Mouse (Mus musculus): Measurements from ENCODE around the gene Ccdc177. TPM values are rescaled to one million over a fixed set of nuclear protein-coding genes. Genes with fewer than 3 reads are reported as not detected.

Gene Ccdc177
- polyA plus RNA-seq (2015; fragmentation: Nextera tagmentation; extraction: Ambion mirVana): 5.9 and 6.6 TPM in 2 replicates

GRCm38 (mm10) chr12:80760396-80760801, at the start of gene Ccdc177:
Gene Ccdc177 (minus strand): TSS chr12:80760687.
- H3K4me3 ChIP-seq: peak within 1 kb of the TSS; percentile 70
- WGBS: under 1% methylated on average over 24 of the region's 24 CpGs
- peak; percentile 77 for ATAC-seq (replicated peaks)

GRCm38 (mm10) chr12:80810005-80810404, 49.5 kb upstream of the Ccdc177 start:
- ATAC-seq (replicated peaks): no peak
- Histone ChIP-seq H3K9ac (no peak overlapping the region), H3K4me3 (no peak overlapping the region), H3K4me1 (peaks cover 3% of the 10 kb centered on the region; the same call in 1 of the 2 replicates), H3K9me3 (no peaks in the 10 kb centered on the region), H3K27me3 (replicated peaks) (no peaks in the 10 kb centered on the region), H3K27ac (no peak overlapping the region), H3K4me2 (no peak overlapping the region), H3K36me3 (replicated peaks) (no peaks in the 10 kb centered on the region)
- 91% methylated on average over 2 of the region's 2 CpGs for WGBS

More at GRCm38 (mm10) chr12:80760396-80760801, at the start of gene Ccdc177:
- peak within 1 kb of the TSS; percentile 94 for H3K9ac ChIP-seq
- H3K4me1 ChIP-seq: peaks cover 25% of the 10 kb centered on the region
- peak within 1 kb of the TSS; percentile 79 for H3K4me2 ChIP-seq
- peaks cover 20% of the 10 kb centered on the region for H3K9me3 ChIP-seq
- H3K27me3 ChIP-seq (replicated peaks): no peaks in the 10 kb centered on the region
- H3K36me3 ChIP-seq (replicated peaks): peaks cover 35% of the 10 kb centered on the region
- peak within 1 kb of the TSS; percentile 98 for H3K27ac ChIP-seq

GRCm38 (mm10) chr12:80807451-80808085, 47.1 kb upstream of the Ccdc177 start:
- Histone ChIP-seq H3K4me2 (no peak overlapping the region), H3K9ac (no peak overlapping the region), H3K4me1 (peaks cover 13% of the 10 kb centered on the region), H3K27me3 (replicated peaks) (no peaks in the 10 kb centered on the region), H3K9me3 (no peaks in the 10 kb centered on the region), H3K27ac (no peak overlapping the region), H3K4me3 (no peak overlapping the region), H3K36me3 (replicated peaks) (no peaks in the 10 kb centered on the region)
- WGBS: 35% methylated on average over 2 of the region's 2 CpGs
- ATAC-seq (replicated peaks): no peak

- no peak for ATAC-seq (replicated peaks)
- no peaks in the 10 kb centered on the region for H3K27me3 ChIP-seq (replicated peaks)
- no peak overlapping the region for H3K9ac ChIP-seq
- H3K4me1 ChIP-seq: peaks cover 13% of the 10 kb centered on the region
- WGBS: 93% methylated on average over 6 of the region's 6 CpGs
- no peak overlapping the region for H3K4me3 ChIP-seq
- no peak overlapping the region for H3K4me2 ChIP-seq
- H3K9me3 ChIP-seq: no peaks in the 10 kb centered on the region
- no peaks in the 10 kb centered on the region for H3K36me3 ChIP-seq (replicated peaks)
- no peak overlapping the region for H3K27ac ChIP-seq
Observed at GRCm38 (mm10) chr12:80804861-80805428, 44.5 kb upstream of the Ccdc177 start.

- no peak for ATAC-seq (replicated peaks)
- no peaks in the 10 kb centered on the region for H3K27me3 ChIP-seq (replicated peaks)
- H3K36me3 ChIP-seq (replicated peaks): no peaks in the 10 kb centered on the region
- no peaks in the 10 kb centered on the region for H3K9me3 ChIP-seq
- WGBS: 62% methylated on average over 3 of the region's 3 CpGs
- no peak overlapping the region for H3K4me3 ChIP-seq
- H3K9ac ChIP-seq: no peak overlapping the region
- 0 out of 2 replicates have a peak overlapping the region, but pooled peaks have one; percentile 2 for H3K27ac ChIP-seq
- peaks cover 13% of the 10 kb centered on the region for H3K4me1 ChIP-seq
- no peak overlapping the region for H3K4me2 ChIP-seq
Observed at GRCm38 (mm10) chr12:80803924-80804323, 43.4 kb upstream of the Ccdc177 start.

- Histone ChIP-seq H3K4me3 (no peak overlapping the region), H3K4me2 (no peak overlapping the region), H3K9ac (no peak overlapping the region), H3K27me3 (replicated peaks) (no peaks in the 10 kb centered on the region), H3K36me3 (replicated peaks) (no peaks in the 10 kb centered on the region), H3K9me3 (no peaks in the 10 kb centered on the region), H3K4me1 (peaks cover 10% of the 10 kb centered on the region; the same call in 1 of the 2 replicates), H3K27ac (no peak overlapping the region)
- 98% methylated on average over 1 of the region's 1 CpGs for WGBS
- ATAC-seq (replicated peaks): no peak
Observed at GRCm38 (mm10) chr12:80801443-80801842, 41.0 kb upstream of the Ccdc177 start.

- no peaks in the 10 kb centered on the region for H3K27me3 ChIP-seq (replicated peaks)
- H3K4me3 ChIP-seq: no peak overlapping the region
- H3K4me2 ChIP-seq: no peak overlapping the region
- peaks cover 12% of the 10 kb centered on the region for H3K4me1 ChIP-seq
- H3K9ac ChIP-seq: no peak overlapping the region
- ATAC-seq (replicated peaks): no peak
- no peaks in the 10 kb centered on the region for H3K36me3 ChIP-seq (replicated peaks)
- WGBS: 98% methylated on average over 3 of the region's 3 CpGs
- no peaks in the 10 kb centered on the region for H3K9me3 ChIP-seq
- H3K27ac ChIP-seq: no peak overlapping the region
Observed at GRCm38 (mm10) chr12:80800156-80800555, 39.7 kb upstream of the Ccdc177 start.

GRCm38 (mm10) chr12:80798271-80798670, 37.8 kb upstream of the Ccdc177 start:
- no peak overlapping the region for H3K4me3 ChIP-seq
- no peaks in the 10 kb centered on the region for H3K27me3 ChIP-seq (replicated peaks)
- H3K4me1 ChIP-seq: peaks cover 8% of the 10 kb centered on the region; the same call in 1 of the 2 replicates
- H3K36me3 ChIP-seq (replicated peaks): no peaks in the 10 kb centered on the region
- ATAC-seq (replicated peaks): no peak
- no peaks in the 10 kb centered on the region for H3K9me3 ChIP-seq
- H3K4me2 ChIP-seq: no peak overlapping the region
- H3K27ac ChIP-seq: no peak overlapping the region
- H3K9ac ChIP-seq: no peak overlapping the region

- Histone ChIP-seq H3K4me2 (no peak overlapping the region), H3K27me3 (replicated peaks) (no peaks in the 10 kb centered on the region)
- 58% methylated on average over 2 of the region's 2 CpGs for WGBS
Observed at GRCm38 (mm10) chr12:80794935-80795785, 34.7 kb upstream of the Ccdc177 start.

GRCm38 (mm10) chr12:80794522-80794921, 34.0 kb upstream of the Ccdc177 start:
- peaks cover 29% of the 10 kb centered on the region for H3K4me1 ChIP-seq

More at GRCm38 (mm10) chr12:80794935-80795785, 34.7 kb upstream of the Ccdc177 start:
- Histone ChIP-seq H3K27ac (no peak overlapping the region), H3K9ac (no peak overlapping the region), H3K4me3 (no peak overlapping the region), H3K36me3 (replicated peaks) (no peaks in the 10 kb centered on the region), H3K9me3 (no peaks in the 10 kb centered on the region), H3K4me1 (peaks cover 24% of the 10 kb centered on the region)
- ATAC-seq (replicated peaks): no peak

GRCm38 (mm10) chr12:80793535-80793934, 33.0 kb upstream of the Ccdc177 start:
- Histone ChIP-seq H3K9ac (no peak overlapping the region), H3K9me3 (no peaks in the 10 kb centered on the region), H3K27ac (no peak overlapping the region), H3K27me3 (replicated peaks) (no peaks in the 10 kb centered on the region), H3K4me3 (no peak overlapping the region), H3K36me3 (replicated peaks) (no peaks in the 10 kb centered on the region), H3K4me1 (peaks cover 29% of the 10 kb centered on the region), H3K4me2 (no peak overlapping the region)
- no peak for ATAC-seq (replicated peaks)
- WGBS: 80% methylated on average over 1 of the region's 1 CpGs

More at GRCm38 (mm10) chr12:80794522-80794921, 34.0 kb upstream of the Ccdc177 start:
- no peak overlapping the region for H3K4me3 ChIP-seq
- no peaks in the 10 kb centered on the region for H3K36me3 ChIP-seq (replicated peaks)
- no peak overlapping the region for H3K27ac ChIP-seq
- ATAC-seq (replicated peaks): no peak
- H3K9me3 ChIP-seq: no peaks in the 10 kb centered on the region
- H3K4me2 ChIP-seq: no peak overlapping the region
- WGBS: 88% methylated on average over 4 of the region's 4 CpGs
- H3K9ac ChIP-seq: no peak overlapping the region
- no peaks in the 10 kb centered on the region for H3K27me3 ChIP-seq (replicated peaks)

GRCm38 (mm10) chr12:80792867-80793266, 32.4 kb upstream of the Ccdc177 start:
- Histone ChIP-seq H3K9me3 (no peaks in the 10 kb centered on the region), H3K9ac (no peak overlapping the region), H3K36me3 (replicated peaks) (no peaks in the 10 kb centered on the region), H3K4me2 (no peak overlapping the region), H3K27ac (no peak overlapping the region), H3K4me1 (peaks cover 29% of the 10 kb centered on the region), H3K4me3 (no peak overlapping the region), H3K27me3 (replicated peaks) (no peaks in the 10 kb centered on the region)
- no peak for ATAC-seq (replicated peaks)
- WGBS: 76% methylated on average over 5 of the region's 5 CpGs

Data from midbrain, embryonic 15.5 days (tissue).